Mouse (Mus musculus) skeletal muscle tissue, adult 2 months (tissue): ENCODE measurements around the gene Cib3.

Source experiments
- DNase-seq: peaks from one replicate; pipeline ENCODE4 v3.0.0-alpha.2; 2012; ENCODE audit warnings: low read depth, low spot score

Cib3 gene

GRCm38 (mm10) chr8:72212751-72213150 lies at the start of gene Cib3:
Gene Cib3, minus strand, starts transcription at chr8:72212837.
- DNase-seq, result no peak

GRCm38 (mm10) chr8:72261872-72262271 lies 49.2 kb upstream of the Cib3 start:
- no peak for DNase-seq

- DNase-seq, result no peak
Observed at GRCm38 (mm10) chr8:72261431-72261830, 48.8 kb upstream of the Cib3 start.

- peak; percentile 81 for DNase-seq
Observed at GRCm38 (mm10) chr8:72261019-72261418, 48.4 kb upstream of the Cib3 start.

- peak; percentile 39 for DNase-seq
Observed at GRCm38 (mm10) chr8:72260585-72260984, 47.9 kb upstream of the Cib3 start.

GRCm38 (mm10) chr8:72259862-72260261 lies 47.2 kb upstream of the Cib3 start:
- DNase-seq, result no peak

GRCm38 (mm10) chr8:72257902-72258238 lies 45.2 kb upstream of the Cib3 start:
- no peak for DNase-seq

GRCm38 (mm10) chr8:72257171-72257901 lies 44.7 kb upstream of the Cib3 start:
- no peak for DNase-seq

- no peak for DNase-seq
Observed at GRCm38 (mm10) chr8:72244610-72245009, 32.0 kb upstream of the Cib3 start.

GRCm38 (mm10) chr8:72242226-72242625 lies 29.6 kb upstream of the Cib3 start:
- no peak for DNase-seq

- no peak for DNase-seq
Observed at GRCm38 (mm10) chr8:72240951-72241350, 28.3 kb upstream of the Cib3 start.

GRCm38 (mm10) chr8:72240403-72240763 lies 27.7 kb upstream of the Cib3 start:
- DNase-seq, result no peak

- DNase-seq, result peak; percentile 99
Observed at GRCm38 (mm10) chr8:72239499-72240402, 27.1 kb upstream of the Cib3 start, which contains the start of gene Ap1m1. Gene Ap1m1, plus strand, starts transcription at chr8:72240018.

GRCm38 (mm10) chr8:72222656-72223055 lies 10.0 kb upstream of the Cib3 start:
- DNase-seq, result no peak

GRCm38 (mm10) chr8:72220758-72221157 lies 8.1 kb upstream of the Cib3 start:
- no peak for DNase-seq

GRCm38 (mm10) chr8:72219541-72220363 lies 7.1 kb upstream of the Cib3 start, which contains the start of gene Fam32a:
Gene Fam32a, plus strand, starts transcription at chr8:72219730.
- peak; percentile 98 for DNase-seq

- no peak for DNase-seq
Observed at GRCm38 (mm10) chr8:72218781-72219540, 6.3 kb upstream of the Cib3 start.

- no peak for DNase-seq
Observed at GRCm38 (mm10) chr8:72215871-72216270, 3.2 kb upstream of the Cib3 start.

- DNase-seq, result no peak
Observed at GRCm38 (mm10) chr8:72215060-72215459, 2.4 kb upstream of the Cib3 start.

GRCm38 (mm10) chr8:72213536-72213935 lies 899 bp upstream of the Cib3 start, which contains the start of gene Gm11034:
Gene Gm11034, minus strand, starts transcription at chr8:72213636.
- DNase-seq, result no peak

GRCm38 (mm10) chr8:72211846-72212245 lies 791 bp downstream of the Cib3 start:
- DNase-seq, result no peak
